Mouse (Mus musculus): ENCODE measurements around the gene Kcnd2. TPM values are rescaled to one million over a fixed set of nuclear protein-coding genes. Genes with fewer than 3 reads are reported as not detected.

Gene Kcnd2
- polyA plus RNA-seq, 1 experiment from 2014 or later, result 2.8 TPM

- Histone ChIP-seq H3K36me3 (ENCODE audit: control insufficient read depth, insufficient read depth, low read length) (no peaks in the 10 kb centered on the region), H3K4me1 (ENCODE audit: control insufficient read depth in 2 of 2, insufficient read depth in 2 of 2, low read length in 2 of 2) (no peaks in the 10 kb centered on the region), H3K27ac (replicated peaks in 1 of 2; ENCODE audit: control insufficient read depth in 1 of 2, insufficient read depth in 1 of 2, low read depth in 2 of 2, low read length in 2 of 2) (no peak overlapping the region), H3K4me2 (ENCODE audit: low read length) (no peak overlapping the region), H3K9ac (ENCODE audit: low read length) (no peak overlapping the region), H3K4me3 (ENCODE audit: control insufficient read depth in 1 of 2, insufficient read depth in 1 of 2, low read depth in 1 of 2, low read length in 2 of 2) (no peak overlapping the region), H3K27me3 (ENCODE audit: control insufficient read depth, insufficient read depth, low read length) (no peaks in the 10 kb centered on the region), H3K9me3 (ENCODE audit: control insufficient read depth, low read length) (no peaks in the 10 kb centered on the region)
- 71% methylated on average over 3 of the region's 3 CpGs for WGBS
- ATAC-seq (ENCODE audit: insufficient number of reproducible peaks, insufficient read depth, low FRiP score, low read depth), result no peak
Measured at GRCm38 (mm10) chr6:21697641-21698040, 482.3 kb downstream of the Kcnd2 start.

DNA sequence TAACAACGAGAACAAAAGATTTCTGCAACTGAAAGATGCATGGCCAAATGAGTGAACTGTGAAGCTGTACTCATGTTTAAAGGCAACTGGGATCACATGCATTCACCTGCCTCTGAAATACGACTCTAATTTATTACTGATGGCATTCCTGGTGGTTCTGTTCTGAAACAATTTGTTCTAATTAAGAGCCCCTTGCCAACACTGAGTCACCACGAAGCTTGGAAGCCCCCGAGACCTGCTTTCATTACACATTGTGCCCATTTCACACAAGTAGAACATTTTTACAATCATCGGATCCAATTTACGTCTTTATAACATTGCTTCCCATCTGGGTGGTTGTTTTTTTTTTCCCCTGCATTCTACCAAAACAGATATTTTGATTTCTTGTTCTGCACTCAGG, 485.8 kb downstream of the Kcnd2 start:
- ATAC-seq (ENCODE audit: insufficient number of reproducible peaks, insufficient read depth, low FRiP score, low read depth), result no peak
- no peak overlapping the region for H3K4me2 ChIP-seq (ENCODE audit: low read length)
- H3K27ac ChIP-seq (replicated peaks in 1 of 2; ENCODE audit: control insufficient read depth in 1 of 2, insufficient read depth in 1 of 2, low read depth in 2 of 2, low read length in 2 of 2), result no peak overlapping the region
- H3K36me3 ChIP-seq (ENCODE audit: control insufficient read depth, insufficient read depth, low read length), result no peaks in the 10 kb centered on the region
- H3K27me3 ChIP-seq (ENCODE audit: control insufficient read depth, insufficient read depth, low read length), result no peaks in the 10 kb centered on the region
- H3K4me1 ChIP-seq (ENCODE audit: control insufficient read depth in 2 of 2, insufficient read depth in 2 of 2, low read length in 2 of 2), result no peaks in the 10 kb centered on the region
- no peak overlapping the region for H3K4me3 ChIP-seq (ENCODE audit: control insufficient read depth in 1 of 2, insufficient read depth in 1 of 2, low read depth in 1 of 2, low read length in 2 of 2)
- no peak overlapping the region for H3K9ac ChIP-seq (ENCODE audit: low read length)
- no peaks in the 10 kb centered on the region for H3K9me3 ChIP-seq (ENCODE audit: control insufficient read depth, low read length)
- WGBS, result 84% methylated on average over 6 of the region's 6 CpGs

GRCm38 (mm10) chr6:21709228-21709627, 493.9 kb downstream of the Kcnd2 start:
- H3K9ac ChIP-seq (ENCODE audit: low read length), result no peak overlapping the region
- ATAC-seq (ENCODE audit: insufficient number of reproducible peaks, insufficient read depth, low FRiP score, low read depth), result no peak
- H3K4me2 ChIP-seq (ENCODE audit: low read length), result no peak overlapping the region
- no peak overlapping the region for H3K27ac ChIP-seq (replicated peaks in 1 of 2; ENCODE audit: control insufficient read depth in 1 of 2, insufficient read depth in 1 of 2, low read depth in 2 of 2, low read length in 2 of 2)
- H3K27me3 ChIP-seq (ENCODE audit: control insufficient read depth, insufficient read depth, low read length), result no peaks in the 10 kb centered on the region
- H3K36me3 ChIP-seq (ENCODE audit: control insufficient read depth, insufficient read depth, low read length), result no peaks in the 10 kb centered on the region
- 11% methylated on average over 3 of the region's 3 CpGs for WGBS
- no peaks in the 10 kb centered on the region for H3K9me3 ChIP-seq (ENCODE audit: control insufficient read depth, low read length)
- H3K4me3 ChIP-seq (ENCODE audit: control insufficient read depth in 1 of 2, insufficient read depth in 1 of 2, low read depth in 1 of 2, low read length in 2 of 2), result no peak overlapping the region
- no peaks in the 10 kb centered on the region for H3K4me1 ChIP-seq (ENCODE audit: control insufficient read depth in 2 of 2, insufficient read depth in 2 of 2, low read length in 2 of 2)

GRCm38 (mm10) chr6:21719121-21719520, 503.8 kb downstream of the Kcnd2 start:
- Histone ChIP-seq H3K27me3 (ENCODE audit: control insufficient read depth, insufficient read depth, low read length) (no peaks in the 10 kb centered on the region), H3K36me3 (ENCODE audit: control insufficient read depth, insufficient read depth, low read length) (no peaks in the 10 kb centered on the region), H3K4me1 (ENCODE audit: control insufficient read depth in 2 of 2, insufficient read depth in 2 of 2, low read length in 2 of 2) (no peaks in the 10 kb centered on the region), H3K9me3 (ENCODE audit: control insufficient read depth, low read length) (no peaks in the 10 kb centered on the region), H3K27ac (replicated peaks in 1 of 2; ENCODE audit: control insufficient read depth in 1 of 2, insufficient read depth in 1 of 2, low read depth in 2 of 2, low read length in 2 of 2) (no peak overlapping the region), H3K4me2 (ENCODE audit: low read length) (no peak overlapping the region), H3K4me3 (ENCODE audit: control insufficient read depth in 1 of 2, insufficient read depth in 1 of 2, low read depth in 1 of 2, low read length in 2 of 2) (no peak overlapping the region), H3K9ac (ENCODE audit: low read length) (no peak overlapping the region)
- no peak for ATAC-seq (ENCODE audit: insufficient number of reproducible peaks, insufficient read depth, low FRiP score, low read depth)
- WGBS, result 77% methylated on average over 1 of the region's 1 CpGs

- Histone ChIP-seq H3K9me3 (ENCODE audit: control insufficient read depth, low read length) (no peaks in the 10 kb centered on the region), H3K9ac (ENCODE audit: low read length) (no peak overlapping the region), H3K4me2 (ENCODE audit: low read length) (no peak overlapping the region), H3K4me1 (ENCODE audit: control insufficient read depth in 2 of 2, insufficient read depth in 2 of 2, low read length in 2 of 2) (no peaks in the 10 kb centered on the region), H3K27me3 (ENCODE audit: control insufficient read depth, insufficient read depth, low read length) (no peaks in the 10 kb centered on the region), H3K4me3 (ENCODE audit: control insufficient read depth in 1 of 2, insufficient read depth in 1 of 2, low read depth in 1 of 2, low read length in 2 of 2) (no peak overlapping the region), H3K27ac (replicated peaks in 1 of 2; ENCODE audit: control insufficient read depth in 1 of 2, insufficient read depth in 1 of 2, low read depth in 2 of 2, low read length in 2 of 2) (no peak overlapping the region), H3K36me3 (ENCODE audit: control insufficient read depth, insufficient read depth, low read length) (no peaks in the 10 kb centered on the region)
- 89% methylated on average over 10 of the region's 10 CpGs for WGBS
- ATAC-seq (ENCODE audit: insufficient number of reproducible peaks, insufficient read depth, low FRiP score, low read depth), result no peak
Measured at GRCm38 (mm10) chr6:21722238-21722637, 506.9 kb downstream of the Kcnd2 start.

DNA sequence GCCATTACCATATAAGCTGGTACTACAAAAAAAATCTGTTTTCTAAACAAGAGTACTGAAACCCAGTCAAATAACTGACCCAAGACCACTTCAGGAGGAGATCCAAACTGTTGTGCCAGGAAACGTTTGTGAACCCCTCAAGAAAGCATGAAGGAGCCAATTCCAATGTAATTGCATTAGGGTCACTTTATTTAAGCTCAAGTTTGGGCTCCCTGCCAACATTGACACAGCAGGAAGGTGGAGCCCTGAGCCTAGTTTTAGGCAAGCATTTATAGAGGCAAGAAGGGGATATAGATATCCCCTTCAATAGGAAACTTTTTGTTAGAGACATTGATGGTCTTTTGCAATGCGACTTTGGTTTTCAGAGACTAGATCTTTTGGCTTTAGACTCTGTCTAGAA, 525.3 kb downstream of the Kcnd2 start:
- 63% methylated on average over 2 of the region's 2 CpGs for whole genome bisulfite sequencing
- Histone ChIP-seq H3K27me3 (ENCODE audit: control insufficient read depth, insufficient read depth, low read length) (no peaks in the 10 kb centered on the region), H3K4me1 (ENCODE audit: control insufficient read depth in 2 of 2, insufficient read depth in 2 of 2, low read length in 2 of 2) (no peaks in the 10 kb centered on the region), H3K4me2 (ENCODE audit: low read length) (no peak overlapping the region), H3K9me3 (ENCODE audit: control insufficient read depth, low read length) (no peaks in the 10 kb centered on the region), H3K27ac (replicated peaks in 1 of 2; ENCODE audit: control insufficient read depth in 1 of 2, insufficient read depth in 1 of 2, low read depth in 2 of 2, low read length in 2 of 2) (no peak overlapping the region), H3K36me3 (ENCODE audit: control insufficient read depth, insufficient read depth, low read length) (no peaks in the 10 kb centered on the region), H3K9ac (ENCODE audit: low read length) (no peak overlapping the region), H3K4me3 (ENCODE audit: control insufficient read depth in 1 of 2, insufficient read depth in 1 of 2, low read depth in 1 of 2, low read length in 2 of 2) (no peak overlapping the region)
- no peak for ATAC-seq (ENCODE audit: insufficient number of reproducible peaks, insufficient read depth, low FRiP score, low read depth)

DNA sequence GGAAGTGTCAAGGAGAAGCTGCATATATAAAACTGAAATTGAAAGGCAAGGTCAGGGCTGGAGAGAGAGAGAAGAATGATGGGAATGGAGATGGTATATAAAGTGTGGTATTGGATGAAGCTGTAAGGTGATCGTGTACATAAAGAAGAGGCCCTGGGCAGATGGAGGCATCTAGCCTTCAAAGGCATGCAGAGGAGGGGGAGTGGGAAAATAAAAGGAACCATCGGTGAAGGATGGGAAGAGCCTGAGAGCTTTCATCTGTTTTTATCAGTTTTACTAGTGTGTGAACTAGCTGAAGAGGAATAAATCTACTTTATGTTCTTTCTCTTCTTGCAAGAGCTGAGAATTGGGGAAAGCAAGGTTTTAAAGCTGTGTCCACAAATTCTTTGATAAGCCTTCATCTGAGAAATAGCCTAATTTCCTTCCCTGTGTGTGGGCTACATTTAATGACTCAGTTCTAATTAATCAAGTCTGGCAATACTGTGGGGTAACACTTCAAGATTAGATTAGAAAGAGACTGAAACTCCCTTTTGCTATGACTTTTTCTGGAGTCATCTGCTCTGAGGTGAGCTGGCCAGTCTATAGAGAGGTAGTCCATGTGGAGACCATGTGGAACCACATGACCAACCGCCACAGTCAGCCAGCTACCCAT, 529.4 kb downstream of the Kcnd2 start:
- Histone ChIP-seq H3K27ac (replicated peaks in 1 of 2; ENCODE audit: control insufficient read depth in 1 of 2, insufficient read depth in 1 of 2, low read depth in 2 of 2, low read length in 2 of 2) (no peak overlapping the region), H3K4me1 (ENCODE audit: control insufficient read depth in 2 of 2, insufficient read depth in 2 of 2, low read length in 2 of 2) (no peaks in the 10 kb centered on the region), H3K9ac (ENCODE audit: low read length) (no peak overlapping the region), H3K4me2 (ENCODE audit: low read length) (no peak overlapping the region), H3K36me3 (ENCODE audit: control insufficient read depth, insufficient read depth, low read length) (no peaks in the 10 kb centered on the region), H3K4me3 (ENCODE audit: control insufficient read depth in 1 of 2, insufficient read depth in 1 of 2, low read depth in 1 of 2, low read length in 2 of 2) (no peak overlapping the region), H3K27me3 (ENCODE audit: control insufficient read depth, insufficient read depth, low read length) (no peaks in the 10 kb centered on the region), H3K9me3 (ENCODE audit: control insufficient read depth, low read length) (no peaks in the 10 kb centered on the region)
- ATAC-seq (ENCODE audit: insufficient number of reproducible peaks, insufficient read depth, low FRiP score, low read depth), result no peak
- WGBS, result 67% methylated on average over 3 of the region's 3 CpGs

GRCm38 (mm10) chr6:21747536-21747935, 532.2 kb downstream of the Kcnd2 start:
- 82% methylated on average over 1 of the region's 1 CpGs for WGBS
- ATAC-seq (ENCODE audit: insufficient number of reproducible peaks, insufficient read depth, low FRiP score, low read depth), result no peak

More at GRCm38 (mm10) chr6:21747536-21747935, 532.2 kb downstream of the Kcnd2 start:
- H3K27ac ChIP-seq (replicated peaks in 1 of 2; ENCODE audit: control insufficient read depth in 1 of 2, insufficient read depth in 1 of 2, low read depth in 2 of 2, low read length in 2 of 2), result no peak overlapping the region
- H3K9me3 ChIP-seq (ENCODE audit: control insufficient read depth, low read length), result no peaks in the 10 kb centered on the region
- no peak overlapping the region for H3K9ac ChIP-seq (ENCODE audit: low read length)
- no peaks in the 10 kb centered on the region for H3K4me1 ChIP-seq (ENCODE audit: control insufficient read depth in 2 of 2, insufficient read depth in 2 of 2, low read length in 2 of 2)
- no peak overlapping the region for H3K4me3 ChIP-seq (ENCODE audit: control insufficient read depth in 1 of 2, insufficient read depth in 1 of 2, low read depth in 1 of 2, low read length in 2 of 2)
- H3K27me3 ChIP-seq (ENCODE audit: control insufficient read depth, insufficient read depth, low read length), result no peaks in the 10 kb centered on the region
- no peak overlapping the region for H3K4me2 ChIP-seq (ENCODE audit: low read length)
- H3K36me3 ChIP-seq (ENCODE audit: control insufficient read depth, insufficient read depth, low read length), result no peaks in the 10 kb centered on the region
